Mouse (Mus musculus) liver, adult (tissue): ENCODE results near the gene Magi1.

Experiments
- GATA4 ChIP-seq: IDR thresholded peaks from 2 replicates; pipeline ENCODE4 v1.6.1; 2014; ENCODE audit warnings: mild to moderate bottlenecking, low read length; ENCODE audit not compliant: insufficient replicate concordance

Magi1 gene

GRCm38 (mm10) chr6:93743145-93743544 is 540.6 kb downstream of the Magi1 start:
- TF ChIP-seq GATA4: no peak

- no peak for TF ChIP-seq GATA4
Measured at GRCm38 (mm10) chr6:93739786-93740185, 543.9 kb downstream of the Magi1 start.

GRCm38 (mm10) chr6:93737083-93737482 is 546.6 kb downstream of the Magi1 start:
- TF ChIP-seq GATA4: no peak

GRCm38 (mm10) chr6:93736071-93736470 is 547.6 kb downstream of the Magi1 start:
- no peak for TF ChIP-seq GATA4

- no peak for TF ChIP-seq GATA4
Measured at GRCm38 (mm10) chr6:93733800-93734199, 549.9 kb downstream of the Magi1 start.

- no peak for TF ChIP-seq GATA4
Measured at GRCm38 (mm10) chr6:93729702-93730101, 554.0 kb downstream of the Magi1 start.

GRCm38 (mm10) chr6:93728791-93729190 is 554.9 kb downstream of the Magi1 start:
- no peak for TF ChIP-seq GATA4

GRCm38 (mm10) chr6:93727630-93728178 is 556.0 kb downstream of the Magi1 start:
- TF ChIP-seq GATA4: no peak

- TF ChIP-seq GATA4: peak; percentile 25; the same call in 1 of the 2 replicates
Measured at GRCm38 (mm10) chr6:93726829-93727455, 556.8 kb downstream of the Magi1 start.

GRCm38 (mm10) chr6:93726121-93726520 is 557.6 kb downstream of the Magi1 start:
- no peak for TF ChIP-seq GATA4

GRCm38 (mm10) chr6:93724749-93725148 is 559.0 kb downstream of the Magi1 start:
- no peak for TF ChIP-seq GATA4

GRCm38 (mm10) chr6:93723226-93723625 is 560.5 kb downstream of the Magi1 start:
- TF ChIP-seq GATA4: no peak

GRCm38 (mm10) chr6:93719532-93719931 is 564.2 kb downstream of the Magi1 start:
- no peak for TF ChIP-seq GATA4

- TF ChIP-seq GATA4: no peak
Measured at GRCm38 (mm10) chr6:93718385-93718784, 565.3 kb downstream of the Magi1 start.

GRCm38 (mm10) chr6:93717826-93718375 is 565.8 kb downstream of the Magi1 start:
- no peak for TF ChIP-seq GATA4
